Mouse (Mus musculus): ENCODE measurements at regions not wholly inside any gene's neighbourhood (a gene's known extent, or its start where the extent isn't known, plus 50 kb on each side); places are given as distances from the start of the nearest gene placed in this dataset.

DNA sequence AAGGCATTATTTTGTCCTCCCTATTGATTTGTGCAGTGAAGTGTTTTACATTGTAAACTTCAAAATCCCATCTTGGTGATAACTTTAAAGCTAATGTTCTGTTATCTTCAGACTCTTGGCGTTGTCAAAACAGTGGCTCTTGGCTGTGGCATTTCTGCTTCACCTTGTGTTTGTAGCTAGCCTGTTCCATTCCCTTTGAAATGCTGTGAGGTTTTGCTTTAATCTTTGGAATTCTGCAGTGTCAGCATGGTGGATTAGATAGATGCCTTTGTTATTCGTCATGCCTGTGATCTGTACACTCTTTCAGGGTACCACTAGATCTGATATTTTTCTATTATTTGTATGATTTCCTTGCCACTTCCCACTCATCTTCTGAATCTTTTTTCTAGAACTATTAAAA lies 173.0 kb upstream of the Rspo3 start:
- in situ Hi-C loops (cut with MboI; ENCODE audit: low pct_ligation_motif_present, low pct_unique_long_range_greater_than_20kb, low sequenced_read_pairs) (no loop called here), dilution Hi-C loops (cut with MboI; ENCODE audit: extremely low pct_ligation_motif_present, extremely low pct_unique_long_range_greater_than_20kb, low sequenced_read_pairs) (no loop called here)
- Histone ChIP-seq H3K27ac (ENCODE audit: insufficient read depth, low read depth) (no peak overlapping the region), H3K79me2 (replicated peaks; ENCODE audit: control insufficient read depth, extremely low read depth, insufficient read depth, poor library complexity, severe bottlenecking) (no peaks in the 10 kb centered on the region), H3K36me3 (replicated peaks in 1 of 2; ENCODE audit: control insufficient read depth in 1 of 2, insufficient read depth in 1 of 2, low read length in 1 of 2) (no peaks in the 10 kb centered on the region), H3K4me3 (replicated peaks in 1 of 3; ENCODE audit: low read depth in 2 of 3, low read length in 2 of 3, poor library complexity in 1 of 3) (no peak overlapping the region), H3K4me1 (ENCODE audit: control insufficient read depth in 1 of 2, insufficient read depth in 2 of 2) (no peaks in the 10 kb centered on the region), H3K27me3 (replicated peaks) (no peaks in the 10 kb centered on the region), H3K4me2 (ENCODE audit: insufficient read depth, low read depth, poor library complexity, severe bottlenecking) (no peak overlapping the region), H3K9ac (ENCODE audit: insufficient read depth, low read depth) (no peak overlapping the region), H3K9me3 (replicated peaks; ENCODE audit: low read length) (no peaks in the 10 kb centered on the region)
- no peak for DNase-seq (ENCODE audit: extremely low read depth)
- TF ChIP-seq MAFK (IDR thresholded peaks at IDR 0.05; ENCODE audit: insufficient replicate concordance, low read length) (no peak), NELFE (IDR thresholded peaks at IDR 0.05; ENCODE audit: low read depth, low read length) (no peak), PAX5 (IDR thresholded peaks at IDR 0.05; ENCODE audit: low read length) (no peak), JUN (IDR thresholded peaks at IDR 0.05; ENCODE audit: insufficient read depth, low read depth, low read length) (no peak), HCFC1 (IDR thresholded peaks at IDR 0.05; ENCODE audit: low read depth, low read length) (no peak)

GRCm38 (mm10) chr10:29693009-29693935 lies 157.6 kb upstream of the Rspo3 start:
- DNase-seq (ENCODE audit: extremely low read depth): no peak
- Histone ChIP-seq H3K36me3 (replicated peaks in 1 of 2; ENCODE audit: control insufficient read depth in 1 of 2, insufficient read depth in 1 of 2, low read length in 1 of 2) (no peaks in the 10 kb centered on the region), H3K27ac (ENCODE audit: insufficient read depth, low read depth) (no peak overlapping the region), H3K79me2 (replicated peaks; ENCODE audit: control insufficient read depth, extremely low read depth, insufficient read depth, poor library complexity, severe bottlenecking) (no peaks in the 10 kb centered on the region), H3K9me3 (replicated peaks; ENCODE audit: low read length) (no peaks in the 10 kb centered on the region), H3K4me1 (ENCODE audit: control insufficient read depth in 1 of 2, insufficient read depth in 2 of 2) (no peaks in the 10 kb centered on the region), H3K4me2 (ENCODE audit: insufficient read depth, low read depth, poor library complexity, severe bottlenecking) (no peak overlapping the region), H3K27me3 (replicated peaks) (no peaks in the 10 kb centered on the region), H3K4me3 (replicated peaks in 1 of 3; ENCODE audit: low read depth in 2 of 3, low read length in 2 of 3, poor library complexity in 1 of 3) (no peak overlapping the region), H3K9ac (ENCODE audit: insufficient read depth, low read depth) (no peak overlapping the region)
- dilution Hi-C loops (cut with MboI; ENCODE audit: extremely low pct_ligation_motif_present, extremely low pct_unique_long_range_greater_than_20kb, low sequenced_read_pairs): no loop called here
- TF ChIP-seq TCF12 (IDR thresholded peaks at IDR 0.05; ENCODE audit: low read depth, low read length) (no peak), ZMIZ1 (IDR thresholded peaks at IDR 0.05; ENCODE audit: low read depth, low read length) (no peak), ZNF384 (IDR thresholded peaks at IDR 0.05; ENCODE audit: low read depth, low read length) (no peak), BHLHE40 (IDR thresholded peaks at IDR 0.05; ENCODE audit: low read depth, low read length) (no peak), NRF1 (IDR thresholded peaks at IDR 0.05; ENCODE audit: low read depth, low read length) (no peak), GABPA (IDR thresholded peaks at IDR 0.05; ENCODE audit: insufficient replicate concordance, low read depth, low read length) (no peak), RAD21 (IDR thresholded peaks at IDR 0.05; ENCODE audit: low read depth, low read length) (no peak), ZKSCAN1 (IDR thresholded peaks at IDR 0.05; ENCODE audit: borderline replicate concordance, low read depth, low read length) (no peak), MXI1 (IDR thresholded peaks at IDR 0.05; ENCODE audit: low read depth, low read length) (no peak)
- in situ Hi-C loops (cut with MboI; ENCODE audit: low pct_ligation_motif_present, low pct_unique_long_range_greater_than_20kb, low sequenced_read_pairs): no loop called here
